Mouse (Mus musculus): ENCODE measurements around the gene Ttll5.

GRCm38 (mm10) chr12:85970191-85970590, 145.7 kb downstream of the Ttll5 start:
- TF ChIP-seq GATA1 (IDR thresholded peaks at IDR 0.05; ENCODE audit: low read length) (no peak), TAL1 (IDR thresholded peaks at IDR 0.05; ENCODE audit: low read length) (no peak)

All from erythroblast, embryonic 14.5 days (primary cell).